Mouse (Mus musculus) myocyte (in vitro differentiated cells): Measurements from ENCODE around the gene Fgf13. TPM values are rescaled to one million over a fixed set of nuclear protein-coding genes. Genes with fewer than 3 reads are reported as not detected.

Source experiments
- H3K27me3 ChIP-seq: one replicate; pipeline ENCODE4 v1.6.1; 2011; ENCODE audit not compliant: control insufficient read depth, insufficient read depth, insufficient read length
- H3K36me3 ChIP-seq: one replicate; pipeline ENCODE4 v1.6.1; 2011; ENCODE audit not compliant: control insufficient read depth, insufficient read depth
- H3K4me2 ChIP-seq: one replicate; pipeline ENCODE4 v1.6.1; 2011; ENCODE audit warnings: low read depth, control low read depth
- H3K4me3 ChIP-seq: one replicate; pipeline ENCODE4 v1.5.1; 2011; ENCODE audit warnings: mild to moderate bottlenecking, control low read depth, moderate library complexity
- H3K79me2 ChIP-seq: one replicate; pipeline ENCODE4 v1.6.1; 2011; ENCODE audit not compliant: control insufficient read depth, insufficient read depth
- H3ac ChIP-seq: one replicate; pipeline ENCODE4 v1.6.1; 2011; ENCODE audit not compliant: control insufficient read depth, insufficient read length
- CEBPB ChIP-seq: IDR thresholded peaks from 2 replicates; pipeline ENCODE4 v1.6.1; 2011; ENCODE audit warnings: mild to moderate bottlenecking, moderate library complexity; ENCODE audit not compliant: poor library complexity, insufficient read depth, severe bottlenecking
- E2F4 ChIP-seq: IDR thresholded peaks from one replicate; pipeline ENCODE4 v1.6.1; 2011; ENCODE audit warnings: mild to moderate bottlenecking, control low read depth, moderate library complexity; ENCODE audit not compliant: insufficient read depth
- MAX ChIP-seq: IDR thresholded peaks from one replicate; pipeline ENCODE4 v1.6.1; 2011; ENCODE audit warnings: low read depth, mild to moderate bottlenecking, control low read depth
- MYOD1 ChIP-seq, 3 experiments: IDR thresholded peaks; one replicate each; pipeline ENCODE4 v1.6.1; 2011; ENCODE audit warnings: control low read depth in 2 of 3, low read depth in 2 of 3, mild to moderate bottlenecking in 2 of 3, moderate library complexity in 1 of 3; ENCODE audit not compliant: insufficient read length in 2 of 3, control insufficient read depth in 1 of 3
- MYOG ChIP-seq, 3 experiments: IDR thresholded peaks; one replicate each; pipeline ENCODE4 v1.6.1; 2011; ENCODE audit warnings: control low read depth in 2 of 3, low read depth in 2 of 3, mild to moderate bottlenecking in 2 of 3; ENCODE audit not compliant: insufficient read length in 2 of 3, control insufficient read depth in 1 of 3, insufficient read depth in 1 of 3
- POLR2A ChIP-seq: IDR thresholded peaks from one replicate; pipeline ENCODE4 v1.6.1; 2011; ENCODE audit warnings: low read depth, mild to moderate bottlenecking, control low read depth, moderate library complexity; ENCODE audit not compliant: insufficient read length
- POLR2AphosphoS2 ChIP-seq: IDR thresholded peaks from one replicate; pipeline ENCODE4 v1.6.1; 2011; ENCODE audit warnings: low read depth, control low read depth; ENCODE audit not compliant: insufficient read length
- REST ChIP-seq: IDR thresholded peaks from one replicate; pipeline ENCODE4 v1.6.1; 2011; ENCODE audit warnings: mild to moderate bottlenecking, control low read depth, moderate library complexity; ENCODE audit not compliant: insufficient read depth, insufficient read length
- SRF ChIP-seq: IDR thresholded peaks from one replicate; pipeline ENCODE4 v1.6.1; 2011; ENCODE audit warnings: low read depth; ENCODE audit not compliant: control insufficient read depth, insufficient read length
- TCF12 ChIP-seq: IDR thresholded peaks from one replicate; pipeline ENCODE4 v1.6.1; 2011; ENCODE audit warnings: mild to moderate bottlenecking, control low read depth; ENCODE audit not compliant: poor library complexity, insufficient read depth, severe bottlenecking
- TCF3 ChIP-seq: IDR thresholded peaks from one replicate; pipeline ENCODE4 v1.6.1; 2011; ENCODE audit warnings: low read depth, control low read depth; ENCODE audit not compliant: insufficient read length
- USF1 ChIP-seq: IDR thresholded peaks from one replicate; pipeline ENCODE4 v1.6.1; 2011; ENCODE audit warnings: low read depth, mild to moderate bottlenecking, control low read depth, moderate library complexity
- polyA plus RNA-seq: library from polyadenylated mRNA; unstranded; fragments of >200 nt; fragmentation: generic; extraction: Trizol; gene quantifications from one replicate; pipeline ENCODE4 v1.2.1, GENCODE M21; 2012; ENCODE audit warnings: missing spikeins

The Fgf13 gene
- 2.0 TPM for polyA plus RNA-seq

DNA sequence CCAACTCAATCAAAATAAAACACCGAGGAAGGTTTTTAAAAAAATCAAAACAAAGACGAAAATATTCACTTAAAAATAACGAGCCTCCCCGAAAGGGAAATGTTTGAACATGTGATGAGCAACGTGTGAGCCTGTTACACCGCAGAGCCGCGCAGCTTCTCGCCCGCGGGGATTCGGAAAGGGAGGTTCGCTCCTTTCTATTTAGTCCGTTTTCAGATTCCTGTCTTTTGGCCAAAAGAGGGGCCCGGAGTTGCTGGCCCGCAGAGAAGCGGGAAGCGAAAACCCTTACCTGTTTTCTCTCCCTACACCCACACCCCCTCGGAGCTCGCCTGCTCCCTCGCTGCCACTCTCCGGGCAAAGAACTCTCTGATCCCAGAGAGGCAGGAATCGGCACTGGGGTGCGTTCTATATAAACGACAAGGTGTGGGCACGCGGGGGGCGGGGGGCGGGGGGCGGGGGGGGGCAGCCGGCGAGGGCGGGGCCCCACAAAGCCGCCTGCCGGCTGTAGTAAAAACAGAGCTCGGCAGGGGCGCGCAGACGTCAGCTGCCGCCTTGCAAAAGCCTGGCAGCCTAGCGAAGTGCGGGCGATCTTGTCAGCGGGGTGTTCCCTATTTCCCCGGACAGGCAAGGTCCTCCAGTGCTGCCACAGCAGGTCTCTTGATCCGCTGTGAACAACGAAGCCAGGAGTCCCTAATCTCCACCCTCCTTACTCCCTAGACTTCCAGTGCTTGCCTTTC is at the start of gene Fgf13:
Fgf13 (minus strand) TSS at position 377 of the 737 bp plus-strand sequence.
- TF ChIP-seq POLR2A (no peak), E2F4 (no peak), MYOD1 (IDR thresholded peaks at IDR 0.05; ENCODE audit: control insufficient read depth in 1 of 3, insufficient read length in 2 of 3, low read depth in 2 of 3) (no peak), TCF3 (no peak), CEBPB (no peak), MYOG (IDR thresholded peaks at IDR 0.05; ENCODE audit: control insufficient read depth in 1 of 3, insufficient read depth in 1 of 3, insufficient read length in 2 of 3, low read depth in 2 of 3) (no peak), TCF12 (no peak), POLR2AphosphoS2 (no peak), SRF (no peak), USF1 (no peak), REST (no peak), MAX (no peak)
- Histone ChIP-seq H3K79me2 (no peaks in the 10 kb centered on the region), H3K4me2 (no peak within 1 kb of the TSS), H3K4me3 (no peak within 1 kb of the TSS), H3K27me3 (no peaks in the 10 kb centered on the region), H3ac (no peak within 1 kb of the TSS), H3K36me3 (no peaks in the 10 kb centered on the region)

DNA sequence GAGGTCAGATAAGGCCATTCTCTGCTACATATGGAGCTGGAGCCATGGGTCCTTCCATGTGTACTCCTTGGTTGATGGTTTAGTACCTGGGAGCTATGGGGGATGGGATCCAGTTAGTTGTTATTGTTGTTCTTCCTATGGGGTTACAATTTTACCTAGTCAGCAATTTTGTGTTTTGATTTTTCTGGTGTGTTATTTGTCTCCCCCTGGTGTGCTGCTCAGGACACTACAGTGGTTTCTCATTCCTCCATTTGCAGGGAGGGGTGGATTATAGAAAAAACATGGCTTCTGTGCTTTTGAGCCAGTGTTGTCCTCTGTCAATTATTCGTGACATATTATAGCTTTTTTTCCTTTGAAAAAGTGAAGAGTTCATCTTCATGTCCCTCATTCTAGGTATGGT is 38.7 kb upstream of the Fgf13 start:
- TF ChIP-seq POLR2A (no peak), TCF12 (no peak), MAX (no peak), MYOG (IDR thresholded peaks at IDR 0.05; ENCODE audit: control insufficient read depth in 1 of 3, insufficient read depth in 1 of 3, insufficient read length in 2 of 3, low read depth in 2 of 3) (no peak), USF1 (no peak)
- Histone ChIP-seq H3K79me2 (no peaks in the 10 kb centered on the region), H3K4me3 (no peak overlapping the region), H3K27me3 (no peaks in the 10 kb centered on the region), H3ac (no peak overlapping the region), H3K36me3 (no peaks in the 10 kb centered on the region), H3K4me2 (no peak overlapping the region)

DNA sequence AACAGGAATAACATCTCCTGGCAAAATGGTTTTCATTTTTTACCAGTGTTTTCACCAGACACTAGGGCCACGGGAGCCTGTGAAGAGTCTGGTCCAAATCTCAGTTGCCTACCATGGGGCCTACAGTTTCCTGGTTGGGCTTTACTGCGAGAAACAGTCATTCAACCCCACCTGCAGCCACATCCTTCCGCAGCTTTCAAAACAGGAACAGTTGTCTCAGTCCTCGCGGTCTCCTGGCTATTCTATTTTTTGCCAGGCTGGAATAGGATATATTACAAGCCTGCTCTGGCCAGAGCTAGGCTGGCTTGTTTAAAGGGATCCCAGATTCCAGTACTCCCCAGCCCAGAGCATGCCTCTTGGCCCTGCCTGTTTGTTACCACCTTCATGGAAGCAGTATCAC is 21.2 kb upstream of the Fgf13 start:
- Histone ChIP-seq H3K4me3 (no peak overlapping the region), H3K27me3 (no peaks in the 10 kb centered on the region), H3ac (no peak overlapping the region), H3K4me2 (no peak overlapping the region), H3K79me2 (no peaks in the 10 kb centered on the region), H3K36me3 (no peaks in the 10 kb centered on the region)
- TF ChIP-seq POLR2AphosphoS2 (no peak), POLR2A (no peak), SRF (no peak), CEBPB (no peak), USF1 (no peak), TCF12 (no peak), REST (no peak)

DNA sequence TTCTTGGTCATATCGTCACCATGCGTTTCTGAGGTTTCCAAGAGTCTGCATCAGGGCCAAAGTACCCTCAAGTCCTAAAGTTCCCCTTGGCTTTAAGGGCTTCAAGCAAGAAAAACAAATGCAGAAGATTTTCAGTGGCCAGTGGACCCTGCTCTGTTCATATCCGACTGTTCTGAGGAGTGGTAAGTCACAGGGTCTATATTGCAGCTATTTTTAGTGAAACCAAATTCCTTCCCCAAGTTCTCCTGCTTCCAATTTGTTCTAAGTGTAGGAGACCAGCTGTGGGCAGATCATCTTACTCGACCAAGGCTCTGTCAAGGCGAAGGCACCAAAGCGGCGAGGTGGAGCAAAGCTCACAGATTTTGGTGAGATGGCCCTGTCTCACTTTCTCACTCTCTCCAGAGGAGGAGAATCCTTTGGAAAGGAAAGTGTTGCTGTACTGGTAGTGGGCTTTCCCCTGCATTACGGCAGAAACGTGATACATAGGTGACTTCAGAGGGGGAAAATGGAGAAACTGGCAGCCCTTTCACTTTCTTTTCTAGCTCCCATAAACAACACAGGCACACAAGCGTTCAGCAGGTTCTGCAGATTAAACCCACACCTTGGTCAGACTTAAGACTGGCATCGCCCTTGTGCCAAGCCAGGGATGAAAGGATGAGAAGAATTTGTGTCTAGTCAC is 17.8 kb upstream of the Fgf13 start:
- no peak overlapping the region for H3ac ChIP-seq
- H3K79me2 ChIP-seq: no peaks in the 10 kb centered on the region
- H3K4me3 ChIP-seq: no peak overlapping the region
- H3K27me3 ChIP-seq: no peaks in the 10 kb centered on the region
- H3K36me3 ChIP-seq: no peaks in the 10 kb centered on the region
- TF ChIP-seq SRF (no peak), USF1 (no peak), E2F4 (no peak), MYOG (IDR thresholded peaks at IDR 0.05; ENCODE audit: control insufficient read depth in 1 of 3, insufficient read depth in 1 of 3, insufficient read length in 2 of 3, low read depth in 2 of 3) (no peak), CEBPB (no peak), MAX (no peak), TCF12 (no peak), TCF3 (no peak), REST (no peak), POLR2AphosphoS2 (no peak), MYOD1 (IDR thresholded peaks at IDR 0.05; ENCODE audit: control insufficient read depth in 1 of 3, insufficient read length in 2 of 3, low read depth in 2 of 3) (no peak), POLR2A (no peak)
- H3K4me2 ChIP-seq: no peak overlapping the region

DNA sequence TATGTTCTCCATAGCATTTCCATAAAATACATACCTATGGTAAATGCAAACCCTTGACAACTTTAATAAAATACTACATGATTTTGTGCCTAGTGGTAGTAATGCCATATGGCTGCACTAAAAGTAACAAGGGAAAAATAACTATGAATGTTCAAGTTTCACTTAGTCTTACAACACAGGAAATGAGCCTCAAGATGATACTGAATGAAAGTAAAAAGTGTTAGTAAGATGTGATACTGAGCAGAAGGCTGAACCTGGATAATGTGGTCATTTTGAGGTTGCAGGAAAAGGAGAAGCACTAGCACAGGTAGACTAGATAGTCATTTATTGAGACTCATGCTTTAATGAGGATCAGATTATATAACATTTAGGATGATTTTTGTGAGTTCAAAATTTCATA is 16.2 kb upstream of the Fgf13 start:
- no peak overlapping the region for H3K4me2 ChIP-seq
- H3K4me3 ChIP-seq: no peak overlapping the region
- H3K79me2 ChIP-seq: no peaks in the 10 kb centered on the region
- no peak overlapping the region for H3ac ChIP-seq
- H3K27me3 ChIP-seq: no peaks in the 10 kb centered on the region
- TF ChIP-seq MYOD1 (IDR thresholded peaks at IDR 0.05; ENCODE audit: control insufficient read depth in 1 of 3, insufficient read length in 2 of 3, low read depth in 2 of 3) (no peak), REST (no peak), POLR2A (no peak), TCF12 (no peak), TCF3 (no peak), POLR2AphosphoS2 (no peak)
- H3K36me3 ChIP-seq: no peaks in the 10 kb centered on the region
